In the genomic region with DNA sequence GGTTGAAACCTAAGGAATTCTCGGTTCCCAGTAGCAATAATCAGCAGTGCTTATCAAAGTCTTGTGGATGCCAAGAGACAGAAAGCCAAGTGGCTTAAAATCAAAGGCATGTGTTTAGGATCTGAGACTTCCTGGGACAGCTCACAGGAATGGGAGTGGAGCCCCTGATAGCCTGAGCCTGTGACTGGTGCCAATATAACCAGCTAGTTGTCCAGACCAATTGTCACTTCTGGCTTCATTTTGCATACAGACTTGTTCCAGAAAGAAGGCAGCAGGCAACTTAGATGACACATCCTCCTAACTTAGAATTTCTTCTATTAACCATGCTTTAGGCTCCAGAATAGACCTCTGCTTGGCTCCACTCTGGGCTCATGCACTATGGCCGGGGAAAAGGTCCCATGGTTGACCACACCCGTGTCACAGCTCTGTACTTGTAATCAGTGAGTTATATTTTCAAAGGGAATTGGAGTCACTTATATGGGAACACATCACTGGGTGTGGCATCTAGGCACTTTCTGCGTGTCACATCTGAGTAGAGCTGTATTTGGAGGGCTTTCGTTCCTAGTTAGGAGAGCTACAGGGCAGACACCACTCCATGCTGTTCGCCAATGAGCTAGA, we compare ENCODE assay signal across 11 mouse cellular contexts. TPM values are rescaled to one million over a fixed set of nuclear protein-coding genes. Genes with fewer than 3 reads are reported as not detected.
DNase-seq lines count a peak whose midpoint lies in the region; ATAC-seq and TF ChIP-seq lines count a peak whose summit lies in the region.
"Had no signal": no experiment of that assay in that cellular context is flagged by ENCODE, and none has a peak within 500 bp of the region (broad histone marks: within the 10 kb centered on the region; RNA-seq: fewer than 3 reads in every experiment).

No protein-coding gene starts in this region.

- no peak overlapping the region for H3K9ac ChIP-seq in embryonic facial prominence, embryonic 15.5 days
- H3K9ac ChIP-seq in hindbrain, embryonic 14.5 days, result no peak overlapping the region
- H3K9ac ChIP-seq in neural tube, embryonic 13.5 days, result no peak overlapping the region

- ATAC-seq in embryonic facial prominence, embryonic 15.5 days (ENCODE audit: insufficient number of reproducible peaks, low FRiP score, low TSS enrichment, low read depth), result no peak
- no peak for ATAC-seq in hindbrain, embryonic 14.5 days (ENCODE audit: low FRiP score)
- ATAC-seq in neural tube, embryonic 13.5 days (ENCODE audit: low read depth), result no peak

- H3K4me2 ChIP-seq in embryonic facial prominence, embryonic 15.5 days (replicated peaks), result peak overlapping the region; percentile 35; the same call in 1 of the 2 replicates
- peak overlapping the region; percentile 38 for H3K4me2 ChIP-seq in hindbrain, embryonic 14.5 days (replicated peaks)
- peak overlapping the region; percentile 39; the same call in 1 of the 2 replicates for H3K4me2 ChIP-seq in neural tube, embryonic 13.5 days

- peak overlapping the region; percentile 88 for H3K27ac ChIP-seq in left cerebral cortex, adult 2 months
- no peak overlapping the region for H3K27ac ChIP-seq in embryonic facial prominence, embryonic 15.5 days (replicated peaks)
- H3K27ac ChIP-seq in hindbrain, embryonic 14.5 days, result no peak overlapping the region
- H3K27ac ChIP-seq in neural tube, embryonic 13.5 days (replicated peaks), result no peak overlapping the region
- no peak overlapping the region for H3K27ac ChIP-seq in limb, embryonic 10.5 days

- H3K4me1 ChIP-seq in embryonic facial prominence, embryonic 15.5 days, result no peaks in the 10 kb centered on the region
- no peaks in the 10 kb centered on the region; the same call in 1 of the 2 replicates for H3K4me1 ChIP-seq in hindbrain, embryonic 14.5 days (replicated peaks; ENCODE audit: control insufficient read depth, insufficient read depth, low read length)
- peaks cover 20% of the 10 kb centered on the region for H3K4me1 ChIP-seq in neural tube, embryonic 13.5 days (replicated peaks)
- peaks cover 4% of the 10 kb centered on the region for H3K4me1 ChIP-seq in limb, embryonic 10.5 days

- no peak for TF ChIP-seq CTCF in left cerebral cortex, adult 2 months (IDR thresholded peaks at IDR 0.05)

- no peaks in the 10 kb centered on the region for H3K9me3 ChIP-seq in embryonic facial prominence, embryonic 15.5 days (replicated peaks)
- H3K9me3 ChIP-seq in hindbrain, embryonic 14.5 days (ENCODE audit: control insufficient read depth, low read length), result no peaks in the 10 kb centered on the region
- no peaks in the 10 kb centered on the region for H3K9me3 ChIP-seq in neural tube, embryonic 13.5 days
- H3K9me3 ChIP-seq in limb, embryonic 10.5 days (replicated peaks), result no peaks in the 10 kb centered on the region

- WGBS in embryonic facial prominence, embryonic 15.5 days, result 66% methylated on average over 6 of the region's 6 CpGs
- 85% methylated on average over 6 of the region's 6 CpGs for WGBS in hindbrain, embryonic 14.5 days
- 81% methylated on average over 6 of the region's 6 CpGs for WGBS in neural tube, embryonic 13.5 days
- 80% methylated on average over 6 of the region's 6 CpGs for WGBS in limb, embryonic 10.5 days

- H3K4me3 ChIP-seq in left cerebral cortex, adult 2 months, result no peak overlapping the region
- no peak overlapping the region for H3K4me3 ChIP-seq in embryonic facial prominence, embryonic 15.5 days (replicated peaks)
- H3K4me3 ChIP-seq in hindbrain, embryonic 14.5 days (replicated peaks; ENCODE audit: low read length), result no peak overlapping the region
- H3K4me3 ChIP-seq in neural tube, embryonic 13.5 days, result no peak overlapping the region
- no peak overlapping the region for H3K4me3 ChIP-seq in limb, embryonic 10.5 days

- no peaks in the 10 kb centered on the region for H3K36me3 ChIP-seq in embryonic facial prominence, embryonic 15.5 days
- no peaks in the 10 kb centered on the region for H3K36me3 ChIP-seq in hindbrain, embryonic 14.5 days (replicated peaks; ENCODE audit: control insufficient read depth, insufficient read depth)
- H3K36me3 ChIP-seq in neural tube, embryonic 13.5 days, result no peaks in the 10 kb centered on the region
- no peaks in the 10 kb centered on the region for H3K36me3 ChIP-seq in limb, embryonic 10.5 days

- no peaks in the 10 kb centered on the region for H3K27me3 ChIP-seq in embryonic facial prominence, embryonic 15.5 days
- no peaks in the 10 kb centered on the region for H3K27me3 ChIP-seq in hindbrain, embryonic 14.5 days (ENCODE audit: control insufficient read depth, insufficient read depth, low read length)
- H3K27me3 ChIP-seq in neural tube, embryonic 13.5 days, result peaks cover 7% of the 10 kb centered on the region; the same call in 1 of the 2 replicates
- 0 out of 2 replicates have a peak, but pooled peaks cover 15% of the 10 kb centered on the region for H3K27me3 ChIP-seq in limb, embryonic 10.5 days (ENCODE audit: low read depth, poor library complexity, severe bottlenecking)

- no peak for DNase-seq in left cerebral cortex, adult 2 months (ENCODE audit: extremely low spot score in 1 of 2, low spot score in 2 of 2)
- DNase-seq in left cerebral cortex, postnatal 4 days, result no peak
- DNase-seq in hindbrain, embryonic 14.5 days (ENCODE audit: low spot score), result no peak
- DNase-seq in c-Kit-positive CD71-positive TER-119-positive erythroid progenitor cells, embryonic 14.5 days (ENCODE audit: low spot score), result no peak
- DNase-seq in limb, embryonic 10.5 days (ENCODE audit: low spot score), result no peak
- no peak for DNase-seq in layer of hippocampus, postnatal 25 days (ENCODE audit: extremely low spot score in 1 of 2, low spot score in 1 of 2)
- DNase-seq: kidney, adult 2 months; lung, postnatal 14 days; right cerebral cortex, postnatal 4 days had no signal

- intact Hi-C loops in left cerebral cortex, adult 2 months (cut with DNase I), result loop anchor here (1.0 kb wide), 2 partner anchors 15 to 19 kb away; no protein-coding TSS in a partner anchor
- intact Hi-C loops in left cerebral cortex, postnatal 4 days (cut with DNase I), result no loop called here

RNA-seq across cellular contexts. Expression of gene Ociad2, which starts 18.4 kb away (rescaled TPM):
- 100 to 1,000 TPM; 114 to 137 TPM for total RNA-seq in left cerebral cortex, adult 2 months (2021)
- 10 to 100 TPM; 26.0 to 30.7 TPM for total RNA-seq in left cerebral cortex, postnatal 4 days (2021)
- 12.0 and 13.5 TPM in 2 replicates for polyA plus RNA-seq in embryonic facial prominence, embryonic 15.5 days (2015; fragmentation: Nextera tagmentation; extraction: Ambion mirVana)
- 21.5 and 25.5 TPM in 2 replicates for polyA plus RNA-seq in hindbrain, embryonic 14.5 days (2014; fragmentation: Nextera tagmentation; extraction: Ambion mirVana)
- 19.1 and 21.9 TPM in 2 replicates for polyA plus RNA-seq in neural tube, embryonic 13.5 days (2015; fragmentation: Nextera tagmentation; extraction: Ambion mirVana)
- 6.0 and 6.6 TPM in 2 replicates for polyA plus RNA-seq in limb, embryonic 10.5 days (2016; fragmentation: Nextera tagmentation; extraction: Ambion mirVana)
- 100 to 1,000 TPM; 122 to 128 TPM for total RNA-seq in layer of hippocampus, postnatal 25 days (2021)

RNA-seq across cellular contexts. Expression of gene Cwh43, which starts 46.6 kb away (rescaled TPM):
- total RNA-seq in left cerebral cortex, adult 2 months (2021), result 1 to 10 TPM; 1.6 to 1.9 TPM
- 1 to 10 TPM; 3.5 to 4.2 TPM for total RNA-seq in left cerebral cortex, postnatal 4 days (2021)
- 5.2 and 5.8 TPM in 2 replicates for polyA plus RNA-seq in embryonic facial prominence, embryonic 15.5 days (2015; fragmentation: Nextera tagmentation; extraction: Ambion mirVana)
- 0.31 and 0.32 TPM in 2 replicates for polyA plus RNA-seq in hindbrain, embryonic 14.5 days (2014; fragmentation: Nextera tagmentation; extraction: Ambion mirVana)
- polyA plus RNA-seq in neural tube, embryonic 13.5 days (2015; fragmentation: Nextera tagmentation; extraction: Ambion mirVana), result 0.32 and 0.33 TPM in 2 replicates
- polyA plus RNA-seq in limb, embryonic 10.5 days (2016; fragmentation: Nextera tagmentation; extraction: Ambion mirVana), result not detected in 2 replicates
- total RNA-seq in layer of hippocampus, postnatal 25 days (2021), result 1 to 10 TPM in 1 of 2 experiments, under 1 TPM in 1; 0.62 to 1.3 TPM
